In genomic region chr14:36310324-36310723, GRCm38 (mm10) we compare ENCODE assay signal across 17 mouse cellular contexts.
"Had no signal": no experiment of that assay in that cellular context is flagged by ENCODE, and none has a peak within 500 bp of the region (broad histone marks: within the 10 kb centered on the region; RNA-seq: fewer than 3 reads in every experiment).

No protein-coding gene starts in this region.

- ATAC-seq: midbrain, embryonic 13.5 days; midbrain, embryonic 15.5 days had no signal

- H3K27ac ChIP-seq: liver, embryonic 13.5 days; liver, embryonic 15.5 days; midbrain, embryonic 10.5 days; midbrain, embryonic 13.5 days; midbrain, embryonic 15.5 days; neural tube, embryonic 13.5 days; neural tube, embryonic 15.5 days had no signal

- H3K4me1 ChIP-seq: liver, embryonic 13.5 days; liver, embryonic 15.5 days; midbrain, embryonic 10.5 days; midbrain, embryonic 13.5 days; midbrain, embryonic 15.5 days; neural tube, embryonic 13.5 days; neural tube, embryonic 15.5 days had no signal

- H3K4me3 ChIP-seq: liver, embryonic 13.5 days; liver, embryonic 15.5 days; midbrain, embryonic 10.5 days; midbrain, embryonic 13.5 days; midbrain, embryonic 15.5 days; myocyte; neural tube, embryonic 13.5 days; neural tube, embryonic 15.5 days had no signal

- H3K9ac ChIP-seq: liver, embryonic 13.5 days; liver, embryonic 15.5 days; lung, embryonic 14.5 days; midbrain, embryonic 13.5 days; midbrain, embryonic 15.5 days; neural tube, embryonic 13.5 days; neural tube, embryonic 15.5 days had no signal

- DNase-seq: liver, embryonic 13.5 days; lung, adult 18-20 months; lung, embryonic 14.5 days; lung, postnatal 10 days; lung, postnatal 4 days; right cerebral cortex, postnatal 14 days; thymus, adult 18-20 months; thymus, postnatal 25 days; thymus, postnatal 4 days had no signal

- H3K4me2 ChIP-seq: liver, embryonic 11.5 days; liver, embryonic 13.5 days; liver, embryonic 15.5 days; lung, embryonic 14.5 days; midbrain, embryonic 13.5 days; midbrain, embryonic 15.5 days; neural tube, embryonic 13.5 days; neural tube, embryonic 15.5 days had no signal

- H3K9me3 ChIP-seq: liver, embryonic 13.5 days; liver, embryonic 15.5 days; midbrain, embryonic 10.5 days; midbrain, embryonic 13.5 days; midbrain, embryonic 15.5 days; neural tube, embryonic 13.5 days; neural tube, embryonic 15.5 days had no signal

- H3K36me3 ChIP-seq: liver, embryonic 13.5 days; liver, embryonic 15.5 days; midbrain, embryonic 10.5 days; midbrain, embryonic 13.5 days; midbrain, embryonic 15.5 days; neural tube, embryonic 13.5 days; neural tube, embryonic 15.5 days had no signal

- H3K27me3 ChIP-seq: liver, embryonic 13.5 days; liver, embryonic 15.5 days; midbrain, embryonic 13.5 days; midbrain, embryonic 15.5 days; neural tube, embryonic 13.5 days; neural tube, embryonic 15.5 days had no signal
